Comparison of ENCODE assay signal across 18 mouse cellular contexts in the genomic region with DNA sequence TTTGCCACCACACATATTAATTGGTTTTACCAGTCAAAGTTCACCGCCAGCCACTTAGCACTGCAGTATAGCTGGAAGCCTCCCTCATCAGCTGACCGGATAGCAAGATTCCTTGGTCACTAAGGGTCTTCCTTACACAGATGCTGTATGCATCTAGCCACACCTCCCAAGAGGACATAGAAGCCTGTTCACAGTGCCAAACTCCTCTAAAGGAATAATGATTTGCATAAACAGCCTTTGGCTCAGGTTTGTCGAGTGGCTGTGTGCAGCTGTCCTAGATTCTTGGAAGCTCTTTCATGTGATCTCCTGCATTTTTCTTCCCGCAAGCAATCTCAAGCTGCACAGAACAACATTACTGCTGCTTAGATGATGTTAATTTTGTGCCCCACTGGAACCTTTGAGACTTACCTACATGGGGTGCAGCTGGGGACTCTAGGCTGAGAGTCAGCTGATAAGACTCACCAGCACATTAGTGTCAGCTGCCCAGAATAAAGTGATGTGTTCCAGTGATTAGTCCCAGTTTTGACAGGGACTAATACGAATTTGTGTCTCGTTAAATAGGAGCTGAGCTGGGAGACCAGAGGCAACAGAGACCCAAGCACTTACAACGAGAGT. TPM values are rescaled to one million over a fixed set of nuclear protein-coding genes. Genes with fewer than 3 reads are reported as not detected.
DNase-seq lines count a peak whose midpoint lies in the region; ATAC-seq and TF ChIP-seq lines count a peak whose summit lies in the region.
"Had no signal": no experiment of that assay in that cellular context is flagged by ENCODE, and none has a peak within 500 bp of the region (broad histone marks: within the 10 kb centered on the region; RNA-seq: fewer than 3 reads in every experiment).

No protein-coding gene starts in this region.

- TF ChIP-seq EP300 in heart, postnatal 0 days (IDR thresholded peaks at IDR 0.05; ENCODE audit: low read depth): no peak

- no peak overlapping the region for H3K9ac ChIP-seq in forebrain, embryonic 13.5 days
- no peak overlapping the region for H3K9ac ChIP-seq in heart, postnatal 0 days (replicated peaks; ENCODE audit: low read depth, low read length)
- H3K9ac ChIP-seq: liver, embryonic 12.5 days had no signal

- peak; percentile 34 for ATAC-seq in forebrain, embryonic 13.5 days
- ATAC-seq in heart, postnatal 0 days (ENCODE audit: insufficient read depth, low read depth): no peak
- ATAC-seq in activated CD4-positive, CD25-positive, alpha-beta regulatory T cell, adult 4 months: no peak
- ATAC-seq: intestine, postnatal 0 days; liver, embryonic 12.5 days; Patski had no signal

- no peaks in the 10 kb centered on the region for H3K36me3 ChIP-seq in forebrain, embryonic 13.5 days (ENCODE audit: poor library complexity, severe bottlenecking)
- no peaks in the 10 kb centered on the region for H3K36me3 ChIP-seq in forebrain, embryonic 10.5 days (replicated peaks)
- no peaks in the 10 kb centered on the region for H3K36me3 ChIP-seq in heart, postnatal 0 days (replicated peaks; ENCODE audit: control insufficient read depth, insufficient read depth, low read length)
- H3K36me3 ChIP-seq: liver, embryonic 12.5 days had no signal

- H3K4me1 ChIP-seq in forebrain, embryonic 13.5 days: peaks cover 26% of the 10 kb centered on the region
- H3K4me1 ChIP-seq in forebrain, embryonic 10.5 days: 0 out of 2 replicates have a peak, but pooled peaks cover 3% of the 10 kb centered on the region
- 0 out of 2 replicates have a peak, but pooled peaks cover 5% of the 10 kb centered on the region for H3K4me1 ChIP-seq in heart, postnatal 0 days (ENCODE audit: control insufficient read depth, insufficient read depth)

- no peak overlapping the region for H3K27ac ChIP-seq in forebrain, embryonic 13.5 days
- no peak overlapping the region for H3K27ac ChIP-seq in forebrain, embryonic 10.5 days
- peak overlapping the region; percentile 9 for H3K27ac ChIP-seq in heart, postnatal 0 days (ENCODE audit: low read depth)
- H3K27ac ChIP-seq: heart, adult 2 months; liver, embryonic 12.5 days had no signal

- H3K27me3 ChIP-seq in forebrain, embryonic 13.5 days: no peaks in the 10 kb centered on the region
- no peaks in the 10 kb centered on the region for H3K27me3 ChIP-seq in forebrain, embryonic 10.5 days (ENCODE audit: poor library complexity, severe bottlenecking)
- no peaks in the 10 kb centered on the region for H3K27me3 ChIP-seq in heart, postnatal 0 days (ENCODE audit: control insufficient read depth, insufficient read depth, low read length)
- H3K27me3 ChIP-seq: liver, embryonic 12.5 days; Patski had no signal

- intact Hi-C loops in heart, postnatal 14 days (cut with DNase I): no loop called here
- intact Hi-C loops in left cerebral cortex, postnatal 14 days (cut with DNase I): loop anchor here (5.0 kb wide), 1 partner anchor 177 kb away; no protein-coding TSS in a partner anchor

- no peak overlapping the region for H3K4me2 ChIP-seq in forebrain, embryonic 13.5 days
- no peak overlapping the region for H3K4me2 ChIP-seq in heart, postnatal 0 days (ENCODE audit: low read depth, low read length)
- H3K4me2 ChIP-seq: liver, embryonic 12.5 days had no signal

- DNase-seq in forebrain, embryonic 10.5 days (ENCODE audit: extremely low spot score, low spot score): no peak
- no peak for DNase-seq in heart, postnatal 0 days (ENCODE audit: low spot score)
- DNase-seq in heart, postnatal 14 days: no peak
- peak; percentile 9 for DNase-seq in thymus, postnatal 0 days (ENCODE audit: low spot score)
- DNase-seq in thymus, postnatal 25 days: no peak
- no peak for DNase-seq in left cerebral cortex, postnatal 14 days (ENCODE audit: low spot score in 2 of 2)
- DNase-seq: adrenal gland, adult 8-10 months; cerebellum, adult 9-11 months; embryo, embryonic 11 days; heart, adult 2 months; kidney, postnatal 10 days; left cerebral cortex, postnatal 4 days had no signal

- no peak overlapping the region for H3K4me3 ChIP-seq in forebrain, embryonic 13.5 days
- H3K4me3 ChIP-seq in forebrain, embryonic 10.5 days: no peak overlapping the region
- no peak overlapping the region for H3K4me3 ChIP-seq in heart, postnatal 0 days (ENCODE audit: low read depth, low read length)
- H3K4me3 ChIP-seq: erythroblast, embryonic 14.5 days; heart, adult 2 months; liver, embryonic 12.5 days had no signal

- TF ChIP-seq CTCF in heart, postnatal 0 days (IDR thresholded peaks at IDR 0.05; ENCODE audit: low read depth): no peak

- no peaks in the 10 kb centered on the region for H3K9me3 ChIP-seq in forebrain, embryonic 13.5 days (replicated peaks)
- no peaks in the 10 kb centered on the region for H3K9me3 ChIP-seq in forebrain, embryonic 10.5 days
- no peaks in the 10 kb centered on the region for H3K9me3 ChIP-seq in heart, postnatal 0 days (replicated peaks; ENCODE audit: control insufficient read depth, low read length)
- H3K9me3 ChIP-seq: liver, embryonic 12.5 days had no signal

- WGBS in forebrain, embryonic 13.5 days: 45% methylated on average over 7 of the region's 7 CpGs
- WGBS in forebrain, embryonic 10.5 days: 84% methylated on average over 7 of the region's 7 CpGs
- WGBS in heart, postnatal 0 days: 42% methylated on average over 7 of the region's 7 CpGs

RNA-seq across cellular contexts. Expression of gene Iyd, which starts 30.3 kb away (rescaled TPM):
- polyA plus RNA-seq in forebrain, embryonic 13.5 days (2015; fragmentation: Nextera tagmentation; extraction: Ambion mirVana): 0.24 and 0.37 TPM in 2 replicates
- not detected in 2 replicates for polyA plus RNA-seq in forebrain, embryonic 10.5 days (2016; fragmentation: Nextera tagmentation; extraction: Ambion mirVana)
- 0.15 TPM in 1 of 2 replicates, not detected in the other for total RNA-seq in heart, postnatal 0 days (2014; rRNA removed; ENCODE audit: low replicate concordance)
- polyA plus RNA-seq in heart, postnatal 0 days (2015; fragmentation: Nextera tagmentation; extraction: Ambion mirVana): 0.43 and 0.71 TPM in 2 replicates
- total RNA-seq in heart, postnatal 14 days (2021): under 1 TPM; 0.15 to 0.29 TPM
- polyA plus RNA-seq in thymus, postnatal 0 days (2015; fragmentation: Nextera tagmentation; extraction: Ambion mirVana): 0.08 and 0.12 TPM in 2 replicates
- total RNA-seq in left cerebral cortex, postnatal 14 days (2021): 1 to 10 TPM; 1.1 to 1.2 TPM
- not detected for polyA plus RNA-seq in activated CD4-positive, CD25-positive, alpha-beta regulatory T cell, adult 4 months (2017; shearing (Covaris generic))
- total RNA-seq: heart, adult 2 months had no signal
- polyA plus RNA-seq: erythroblast, embryonic 14.5 days; heart, adult 2 months; Patski had no signal
